Mouse (Mus musculus) frontal cortex, adult 2 months (tissue): ENCODE measurements around the gene Dscam. TPM values are rescaled to one million over a fixed set of nuclear protein-coding genes. Genes with fewer than 3 reads are reported as not detected.

Experiments
- DNase-seq, 2 experiments: peaks; one replicate each; pipeline ENCODE4 v3.0.0; 2022; ENCODE audit warnings: low spot score in 1 of 2; ENCODE audit errors: extremely low spot score in 1 of 2
- polyA plus RNA-seq: library from polyadenylated mRNA; depleted of rRNA; stranded (reverse); fragments of >200 nt; gene quantifications from 2 replicates; pipeline ENCODE4 v1.2.3, GENCODE M21; 2012

Gene Dscam
- polyA plus RNA-seq, 1 experiment: 23.6 TPM

DNA sequence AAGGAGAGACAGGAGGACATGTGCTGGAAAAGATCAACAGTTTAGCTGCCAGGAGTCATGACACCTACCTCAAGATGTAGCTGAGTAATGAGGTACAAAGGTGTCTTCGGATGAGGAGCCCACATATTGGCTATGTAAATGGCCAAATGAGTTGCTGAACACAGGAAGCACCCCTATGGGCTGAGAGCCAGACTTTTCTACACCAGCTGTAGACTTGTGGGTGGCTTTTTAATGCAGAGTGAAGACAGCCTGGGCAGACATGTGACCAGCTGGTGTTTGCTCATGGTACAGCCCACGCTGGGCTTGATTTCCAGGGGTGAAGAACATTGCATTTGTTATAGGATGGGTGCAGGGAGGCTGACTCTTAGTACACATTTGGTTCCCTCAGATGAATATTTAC is 43.3 kb downstream of the Dscam start:
- DNase-seq: peak; percentile 83 to 89

DNA sequence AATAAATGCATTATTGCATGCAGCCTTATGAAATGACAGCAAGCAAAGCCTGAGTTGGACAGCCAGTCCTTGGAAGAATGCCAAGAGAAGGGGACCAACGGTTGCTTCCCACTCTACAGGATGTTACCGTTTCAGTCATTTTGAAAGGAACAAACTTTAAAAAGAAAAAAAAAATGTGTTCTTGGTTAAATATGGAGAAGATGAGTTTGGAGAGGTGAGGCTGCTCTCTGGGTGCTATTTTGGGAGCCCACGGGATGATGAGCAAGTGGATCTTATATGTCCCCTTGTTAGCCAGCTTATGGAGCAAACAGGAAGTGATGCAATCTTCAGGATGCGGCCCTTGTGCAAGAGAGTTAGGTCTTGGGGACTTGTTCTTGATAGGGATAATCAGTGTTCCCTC is 60.5 kb downstream of the Dscam start:
- DNase-seq: peak; percentile 23 to 39

DNA sequence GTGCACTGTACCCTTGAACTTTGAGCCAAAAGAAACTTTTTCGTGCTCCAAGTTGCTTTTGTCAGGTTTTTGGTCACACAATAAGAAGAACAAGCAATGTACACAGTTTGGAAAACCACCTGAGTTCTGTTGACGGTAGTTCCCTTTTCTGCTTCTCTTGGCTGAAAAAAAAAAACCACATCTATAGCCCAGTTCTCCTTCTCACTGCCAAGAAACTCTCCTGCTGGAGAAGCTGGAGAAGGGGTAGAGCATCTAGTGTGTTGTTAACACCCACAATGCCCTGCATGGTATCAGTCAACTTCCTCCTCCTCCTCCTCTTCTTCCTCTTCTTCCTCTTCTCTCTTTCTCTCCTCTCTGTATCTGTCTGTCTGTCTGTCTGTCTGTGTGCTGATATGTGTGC is 65.3 kb downstream of the Dscam start:
- DNase-seq: no peak

DNA sequence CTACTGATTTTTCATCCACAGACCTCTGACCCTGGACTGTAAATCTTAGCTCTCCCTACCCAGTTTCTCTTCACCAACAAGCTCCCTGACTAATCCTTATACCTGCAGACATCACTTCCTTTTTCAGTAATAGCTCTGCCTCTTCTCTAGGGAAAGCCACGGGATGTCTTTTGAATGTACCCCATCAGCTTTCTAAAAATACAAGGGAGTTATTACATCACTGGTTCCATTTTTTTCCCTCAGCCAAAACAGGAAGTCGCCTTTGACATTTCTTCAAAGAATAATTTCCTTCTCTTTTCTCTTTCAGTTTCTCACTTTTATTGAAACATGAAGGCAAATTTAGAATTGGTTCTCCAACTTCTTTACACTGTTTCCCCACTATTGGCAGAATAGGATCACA is 67.5 kb downstream of the Dscam start:
- DNase-seq: no peak

DNA sequence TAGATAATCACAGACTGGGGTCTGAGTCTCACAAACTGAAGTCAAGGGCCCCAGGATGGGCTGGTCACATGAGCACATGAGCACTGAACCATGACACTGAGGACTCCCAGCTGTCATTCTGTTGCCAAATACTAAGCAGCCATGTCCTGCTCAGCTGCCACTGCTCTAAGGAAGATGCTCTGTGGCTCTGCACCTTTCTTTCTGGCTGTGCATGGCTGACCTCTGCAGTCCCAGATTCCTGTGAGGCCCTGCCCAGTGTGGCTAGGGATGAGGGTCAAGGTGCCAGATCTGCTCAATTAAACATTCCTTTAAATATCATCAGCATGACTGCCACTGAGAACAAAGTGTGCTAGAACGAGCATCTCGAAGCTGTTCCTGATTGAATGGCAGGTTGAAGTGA is 70.5 kb downstream of the Dscam start:
- DNase-seq: no peak

DNA sequence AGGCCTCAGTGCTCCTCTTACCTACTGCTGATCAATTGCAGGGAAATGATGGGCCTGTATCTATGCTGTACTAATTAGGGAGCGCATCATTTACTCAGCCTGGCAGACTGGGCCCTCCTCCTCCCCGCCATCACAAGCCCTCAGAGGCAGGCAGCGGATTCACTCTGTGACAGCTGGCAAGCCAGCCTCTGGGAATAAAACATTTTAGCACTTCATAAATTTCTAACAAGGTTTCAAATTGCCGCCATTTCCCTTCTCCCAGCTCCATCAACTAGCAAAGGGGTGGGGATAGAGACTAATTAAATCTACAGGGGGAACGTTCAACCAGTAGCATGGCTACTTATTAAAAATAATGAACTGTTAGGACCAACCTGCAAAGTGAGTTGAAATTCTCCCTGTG is 72.0 kb downstream of the Dscam start:
- peak in 1 of 2 experiments; percentile 40 for DNase-seq

DNA sequence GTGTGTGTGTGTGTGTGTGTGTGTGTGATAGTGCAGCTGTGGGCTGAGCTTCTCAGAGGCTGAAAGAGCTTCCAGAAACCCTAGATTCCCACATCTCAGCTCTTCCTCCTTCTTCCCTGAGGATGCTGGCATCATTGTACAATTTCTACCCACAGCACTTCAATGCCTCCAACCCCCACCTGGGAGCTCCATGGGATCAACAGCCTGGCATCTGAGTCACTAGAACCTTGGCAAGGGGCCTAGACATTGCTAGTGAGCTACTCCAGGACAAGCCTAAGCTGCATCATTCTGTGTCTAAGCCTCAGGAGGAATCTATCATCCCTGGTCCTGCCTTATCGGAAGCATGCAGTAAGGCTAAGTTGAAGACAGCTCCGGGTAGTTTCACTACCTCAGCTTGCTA is 73.8 kb downstream of the Dscam start:
- peak; percentile 52 to 87 for DNase-seq

DNA sequence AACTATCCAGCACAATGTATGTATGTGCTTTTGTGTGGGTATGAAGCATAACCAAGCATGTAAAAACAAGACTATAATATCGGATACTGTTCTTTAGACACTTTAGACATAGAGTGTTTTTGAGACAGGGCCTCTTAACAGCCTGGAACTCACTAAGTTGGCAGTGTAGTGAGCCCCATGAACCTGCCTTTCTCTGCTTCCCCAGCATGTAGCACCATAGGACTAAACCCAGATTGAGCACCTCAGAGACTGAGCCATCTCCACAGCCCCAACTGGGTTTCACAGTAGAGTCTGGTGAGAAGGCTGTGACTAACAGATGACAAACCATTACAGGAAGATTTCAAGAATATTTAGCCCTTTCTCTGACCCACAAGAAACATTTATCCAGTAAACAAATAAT is 75.1 kb downstream of the Dscam start:
- DNase-seq: no peak

DNA sequence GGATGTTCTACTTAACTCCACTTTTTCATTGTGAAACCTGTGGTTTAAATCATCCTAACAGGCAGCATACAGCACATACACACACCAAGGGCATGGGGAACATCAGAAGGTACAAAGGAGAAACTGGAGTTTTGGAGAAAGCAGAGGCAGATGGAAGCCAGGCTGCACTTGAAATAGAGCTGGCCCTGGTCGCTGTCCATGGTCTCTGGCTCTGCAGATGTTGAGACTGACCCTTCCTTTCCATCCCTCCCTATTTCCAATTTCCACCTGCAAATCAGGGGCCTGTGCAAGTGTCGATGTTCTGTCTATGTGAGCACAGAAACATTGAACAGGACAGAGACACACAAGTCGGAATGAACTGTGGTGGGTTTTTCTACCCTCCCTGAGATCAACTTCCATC is 81.2 kb downstream of the Dscam start:
- no peak for DNase-seq

DNA sequence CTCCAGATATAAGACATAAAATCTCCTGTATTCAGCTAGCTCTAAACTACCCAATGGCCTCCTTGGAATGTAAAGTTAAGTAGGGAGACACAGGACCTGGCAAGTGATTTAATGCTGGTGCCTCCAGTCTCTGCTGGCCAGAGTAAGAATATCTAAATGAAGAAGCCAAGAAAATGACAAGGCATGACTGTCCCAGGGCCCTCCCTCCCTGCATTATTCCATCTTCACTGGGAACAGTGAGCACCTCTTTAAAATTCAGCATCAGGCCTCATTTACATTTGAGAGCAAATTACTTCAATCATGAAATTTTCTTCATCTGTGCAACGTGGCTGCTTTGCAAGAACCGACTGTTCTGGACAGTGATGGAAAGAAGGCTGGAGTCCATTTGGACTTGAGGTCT is 86.9 kb downstream of the Dscam start:
- peak in 1 of 2 experiments; percentile 17 for DNase-seq

DNA sequence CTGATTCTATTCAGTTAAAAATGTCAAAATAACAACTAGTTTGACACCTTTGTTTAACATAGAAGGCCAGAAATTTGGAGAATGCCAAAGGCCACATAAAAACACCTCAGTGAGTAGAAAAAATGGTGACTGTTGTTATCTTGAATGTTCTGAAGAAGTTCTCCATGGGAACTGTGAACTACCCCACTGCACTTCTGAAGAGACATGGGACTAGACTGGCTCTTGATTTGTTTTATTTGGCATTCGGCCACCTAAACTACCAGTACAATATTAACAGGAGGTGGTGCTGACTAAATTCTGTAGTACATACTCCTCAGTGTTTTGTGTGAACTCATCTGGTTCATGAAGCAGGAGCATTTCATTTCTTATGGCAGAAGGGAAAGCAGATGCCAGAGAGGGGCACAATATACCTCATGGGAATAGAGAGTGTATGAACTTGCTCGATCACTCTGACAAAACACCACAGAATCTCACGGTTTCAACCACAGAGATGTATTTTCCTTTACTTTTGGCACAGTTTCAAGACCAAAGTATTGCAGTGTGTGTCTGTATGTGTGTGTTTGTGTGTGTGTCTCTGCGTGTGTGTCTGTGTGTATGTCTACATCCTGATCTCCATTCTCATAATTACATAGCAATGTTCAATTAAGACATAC is 94.5 kb downstream of the Dscam start:
- no peak for DNase-seq

DNA sequence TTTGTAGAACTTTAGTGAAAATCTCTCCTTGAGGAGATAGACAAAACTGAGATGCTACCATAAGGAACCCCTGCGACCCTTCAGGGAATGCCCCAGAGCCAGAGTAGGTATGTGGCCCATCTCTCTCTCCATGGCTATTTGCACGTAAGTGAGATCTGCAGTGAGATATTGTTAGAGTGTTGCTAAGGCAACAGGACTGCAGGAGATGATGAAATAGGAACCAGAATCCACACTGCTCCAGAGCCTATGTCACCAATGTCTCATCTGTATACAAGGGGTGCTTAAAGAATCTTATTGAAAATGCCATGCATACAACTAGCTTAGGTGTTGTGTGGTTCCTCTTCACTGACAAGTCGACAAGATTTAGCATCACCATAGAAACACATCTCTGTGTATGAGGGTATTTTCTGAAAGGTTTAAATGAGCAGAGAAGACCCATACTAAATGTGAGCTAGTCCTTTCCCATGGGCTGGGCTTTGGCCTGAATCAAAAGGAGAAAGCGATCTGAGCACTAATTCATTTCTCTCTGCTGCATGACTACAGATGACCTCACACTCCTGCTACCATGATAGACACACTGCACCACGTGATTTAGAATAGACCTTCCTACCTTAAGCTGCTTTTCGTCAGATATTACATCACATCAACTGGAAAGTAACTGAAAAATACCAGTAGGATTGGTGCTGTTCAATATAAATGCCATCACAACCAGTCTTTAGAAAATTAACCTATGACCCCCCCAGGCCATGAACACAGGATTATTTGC is 95.2 kb downstream of the Dscam start:
- peak in 1 of 2 experiments; percentile 22 for DNase-seq

DNA sequence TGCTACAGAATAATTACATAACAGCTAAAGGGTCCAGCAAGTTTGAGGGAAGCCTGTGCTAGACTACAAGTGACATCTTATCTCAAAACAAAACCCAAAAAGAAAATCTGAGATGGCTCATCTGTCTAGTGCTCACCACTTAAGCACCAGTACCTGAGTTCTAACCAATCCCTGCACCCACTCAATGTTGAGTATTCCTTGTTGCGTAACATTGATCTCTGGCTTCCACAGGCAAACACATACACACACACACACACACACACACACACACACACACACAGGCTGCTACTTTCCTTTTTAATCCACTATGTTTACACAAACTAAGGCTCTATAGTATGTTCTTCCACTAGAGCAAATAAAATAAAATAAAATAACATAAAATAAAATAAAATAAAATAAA is 96.7 kb downstream of the Dscam start:
- DNase-seq: no peak

DNA sequence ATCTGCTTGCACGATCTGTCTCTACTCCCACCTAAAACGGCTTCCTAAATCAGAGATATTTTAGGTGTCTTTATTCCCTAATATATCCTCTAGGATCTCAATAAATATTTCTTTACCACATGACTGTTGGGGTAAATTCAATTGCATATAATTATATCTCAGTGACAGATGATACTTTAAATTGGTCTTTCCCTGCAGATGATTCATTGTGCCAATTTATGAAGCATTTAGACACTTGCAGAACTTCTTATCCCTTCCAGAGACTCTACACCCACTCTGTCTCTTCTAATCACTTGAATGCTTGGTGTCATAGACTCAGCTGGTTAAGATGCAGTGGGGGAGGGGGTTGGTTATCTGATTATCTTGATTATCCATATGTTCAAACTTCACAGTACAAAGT is 97.9 kb downstream of the Dscam start:
- DNase-seq: peak in 1 of 2 experiments; percentile 51

DNA sequence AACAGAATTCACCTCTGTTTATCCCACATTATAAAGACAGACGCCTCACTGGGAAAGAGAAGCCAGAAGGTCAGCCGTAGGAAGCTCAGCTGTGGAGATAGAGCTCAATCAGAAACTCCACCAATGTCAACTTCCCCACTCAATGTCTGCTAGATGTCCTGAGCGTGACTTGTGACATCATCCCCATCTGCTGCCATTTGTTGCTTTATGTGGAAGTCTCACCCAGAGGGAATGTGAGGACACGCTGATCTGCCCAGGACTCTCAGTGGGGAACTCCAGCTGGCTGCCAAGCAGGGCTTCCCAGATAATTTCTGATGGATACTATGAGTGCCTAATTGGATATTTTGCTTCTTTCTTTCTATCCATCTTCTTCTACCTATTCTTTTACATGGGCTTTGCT is 103.7 kb downstream of the Dscam start:
- peak in 1 of 2 experiments; percentile 27 for DNase-seq

DNA sequence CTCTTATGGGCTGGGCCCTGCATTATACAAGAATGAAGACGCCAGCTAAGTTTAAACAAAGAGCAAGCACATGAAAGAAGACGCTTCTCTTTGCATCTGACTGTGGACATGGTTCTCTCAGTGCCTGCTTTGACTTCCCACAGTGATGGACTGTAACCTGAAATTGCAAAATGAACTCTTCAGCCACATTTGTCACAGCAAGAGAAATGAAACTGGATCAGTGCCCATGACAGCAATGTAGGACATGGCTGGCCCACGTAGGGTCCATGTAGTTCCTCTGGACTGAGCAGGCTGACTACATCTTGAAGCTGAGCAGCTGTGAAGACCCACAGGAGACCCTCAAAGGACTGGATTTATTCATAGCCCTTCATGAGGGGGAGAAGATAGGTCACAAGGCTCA is 108.3 kb downstream of the Dscam start:
- DNase-seq: no peak

DNA sequence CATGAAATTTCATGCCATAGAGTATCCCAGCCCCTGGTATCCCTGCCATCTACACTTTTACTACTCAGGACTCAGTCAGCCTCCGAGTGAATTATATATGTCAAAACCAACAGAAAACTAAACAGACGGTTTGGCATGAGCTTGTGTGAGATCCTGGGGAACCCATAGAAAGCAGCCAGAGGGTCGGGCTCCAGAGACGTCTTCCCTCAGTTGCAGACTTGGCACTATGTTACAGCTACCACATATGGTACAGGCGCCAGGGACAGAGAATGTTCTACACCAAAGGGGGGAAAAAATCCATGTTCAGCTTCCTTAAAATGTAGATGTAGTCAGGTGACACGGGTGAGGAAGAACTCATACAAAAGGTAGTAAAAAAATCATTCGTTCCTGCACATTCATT is 109.2 kb downstream of the Dscam start:
- DNase-seq: no peak

DNA sequence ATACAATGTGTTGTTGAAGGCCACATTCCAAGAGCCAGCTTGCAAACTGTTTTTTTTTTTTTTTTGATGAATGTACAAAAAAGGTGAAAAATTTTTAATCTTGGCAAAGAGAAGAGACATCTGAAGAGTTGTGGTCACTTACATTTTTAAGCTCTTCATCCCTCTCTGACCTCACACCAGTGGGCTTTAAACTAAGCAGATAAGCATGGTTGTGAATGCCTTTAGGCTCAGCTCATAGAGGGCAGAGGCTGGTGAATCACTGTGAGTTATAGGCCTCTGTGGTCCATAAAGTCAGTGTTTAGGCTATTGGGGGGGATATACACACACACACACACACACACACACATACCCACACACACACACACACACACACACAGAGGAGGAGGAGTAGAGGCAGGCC is 109.8 kb downstream of the Dscam start:
- no peak for DNase-seq

DNA sequence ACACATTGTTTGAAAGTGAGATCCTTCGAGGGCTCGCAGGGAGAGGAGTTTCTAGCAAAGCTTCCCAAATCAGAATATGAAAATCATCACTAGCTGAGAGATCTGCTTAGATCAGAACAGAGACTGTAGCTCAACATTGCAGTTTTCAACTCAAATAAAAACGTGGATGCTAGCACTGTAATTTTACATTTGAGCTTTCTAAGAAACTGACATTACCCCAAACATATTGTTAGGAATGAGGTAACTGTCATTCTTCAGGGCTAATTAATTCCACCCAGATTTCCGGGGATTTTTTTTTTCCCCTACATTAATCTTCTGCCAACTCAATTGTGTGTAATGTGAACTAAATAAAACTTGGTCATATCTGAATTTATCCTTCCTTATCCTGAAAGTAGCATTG is 110.3 kb downstream of the Dscam start:
- DNase-seq: peak in 1 of 2 experiments; percentile 22

DNA sequence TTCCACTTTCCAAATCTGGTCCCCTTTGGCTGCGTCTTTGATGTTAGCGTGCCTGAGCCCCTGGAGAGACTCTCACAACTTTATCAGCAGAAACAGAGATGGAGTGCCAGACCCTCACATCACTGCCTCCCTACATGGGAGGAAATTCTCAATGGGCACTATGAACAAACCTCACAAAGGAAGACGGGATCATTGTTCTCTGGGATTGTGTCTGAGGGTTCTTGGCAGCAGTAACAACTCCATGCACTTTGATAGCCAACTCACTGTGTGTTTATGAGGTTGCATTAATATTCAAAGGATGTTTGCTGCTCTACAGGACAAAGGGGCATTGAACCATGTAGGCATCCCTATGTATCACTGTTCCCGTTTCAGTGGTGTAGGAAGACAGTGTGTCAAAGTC is 135.3 kb downstream of the Dscam start:
- no peak for DNase-seq

DNA sequence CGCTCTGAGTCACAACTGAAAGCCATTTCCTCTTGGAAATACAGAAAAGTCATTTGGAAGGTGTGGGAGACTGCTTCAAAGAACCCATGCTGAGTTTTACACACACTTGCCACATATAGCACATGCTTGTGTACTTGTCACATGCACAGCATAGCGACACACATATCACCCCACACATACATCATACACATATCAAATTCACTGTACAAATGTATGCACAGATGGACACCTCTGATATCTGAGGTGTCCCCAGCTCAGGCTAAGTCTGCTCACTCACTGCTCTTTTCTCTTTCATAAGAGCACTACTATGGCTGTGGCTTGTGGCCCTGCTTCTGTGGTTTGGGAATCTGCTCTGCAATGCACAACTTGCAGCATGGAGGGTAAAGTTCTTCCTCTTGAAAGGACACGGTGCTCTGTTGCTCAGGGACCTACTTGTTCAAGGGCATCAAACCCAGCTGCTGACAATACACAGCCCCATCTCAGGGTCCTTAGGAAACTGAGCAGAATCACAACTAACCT is 137.0 kb downstream of the Dscam start:
- no peak for DNase-seq

DNA sequence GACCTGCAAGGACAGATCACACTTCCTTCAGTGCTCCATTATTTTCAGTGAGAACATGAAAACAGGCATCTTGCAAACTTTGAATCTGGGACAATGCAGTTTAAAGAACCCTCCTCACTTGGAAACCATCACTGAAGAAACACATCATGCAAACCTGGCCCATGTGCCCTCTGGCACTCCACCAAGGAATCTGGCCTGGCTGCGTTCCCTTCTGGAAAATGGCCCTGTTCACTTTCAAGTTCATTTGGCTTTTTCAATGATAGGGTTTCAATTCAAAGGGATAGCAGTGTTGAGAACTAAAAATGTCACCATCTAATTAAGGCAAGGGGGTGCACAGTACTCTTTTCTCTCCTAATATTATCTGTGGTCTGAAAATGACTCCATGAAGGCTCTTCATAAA is 142.9 kb downstream of the Dscam start:
- peak in 1 of 2 experiments; percentile 32 for DNase-seq
